Mouse (Mus musculus): ENCODE data around the gene Mbd3l1. TPM values are rescaled to one million over a fixed set of nuclear protein-coding genes. Genes with fewer than 3 reads are reported as not detected.

Mbd3l1 gene
- polyA plus RNA-seq, 1 experiment from 2014 or later, result not detected

Small RNA genes lying within 50 kb of the gene (microRNA-seq; reads per million reads assigned to microRNA genes)
- not detected for gene Gm22854

Other genes starting within 250 kb of the Mbd3l1 start
- 120 and 129 TPM in 2 replicates for gene Chordc1, start 186.2 kb upstream of the Mbd3l1 start, polyA plus RNA-seq (2015; fragmentation: Nextera tagmentation; extraction: Ambion mirVana)
- 1.2 TPM in 2 replicates for gene Naalad2, start 75.4 kb upstream of the Mbd3l1 start, polyA plus RNA-seq (2015; fragmentation: Nextera tagmentation; extraction: Ambion mirVana)
- gene Ubtfl1, start 73.9 kb upstream of the Mbd3l1 start, polyA plus RNA-seq (2015; fragmentation: Nextera tagmentation; extraction: Ambion mirVana), result not detected in 2 replicates
- not detected in 2 replicates for gene Mbd3l2, start 47.7 kb upstream of the Mbd3l1 start, polyA plus RNA-seq (2015; fragmentation: Nextera tagmentation; extraction: Ambion mirVana)
- gene Zfp558, start 91 bp upstream of the Mbd3l1 start, polyA plus RNA-seq (2015; fragmentation: Nextera tagmentation; extraction: Ambion mirVana), result 55.0 and 58.0 TPM in 2 replicates
- gene Muc16, start 196.2 kb downstream of the Mbd3l1 start, polyA plus RNA-seq (2015; fragmentation: Nextera tagmentation; extraction: Ambion mirVana), result not detected in 2 replicates

Measured in forebrain, embryonic 16.5 days (tissue).